Mouse (Mus musculus) kidney, adult 2 months (tissue): ENCODE results near the gene Fbxo42. TPM values are rescaled to one million over a fixed set of nuclear protein-coding genes. Genes with fewer than 3 reads are reported as not detected.
A peak's percentile ranks its signal among the peaks of the same experiment; 100 is the strongest.

Experiments used
- DNase-seq: peaks from one replicate; pipeline ENCODE4 v3.0.0; 2021
- H3K27ac ChIP-seq: fragments of 200-500 bp; 2 replicates; pipeline ENCODE4 v1.5.1; 2012; ENCODE audit warnings: low read depth, low read length, control low read depth, inconsistent platforms; ENCODE audit not compliant: insufficient read depth
- H3K27me3 ChIP-seq: fragments of 200-500 bp; replicated peaks from 2 replicates; pipeline ENCODE4 v1.6.1; 2012; ENCODE audit warnings: mild to moderate bottlenecking, moderate library complexity, low read length, inconsistent platforms; ENCODE audit not compliant: control insufficient read depth, insufficient read depth
- H3K36me3 ChIP-seq: fragments of 200-500 bp; 2 replicates; pipeline ENCODE4 v1.6.1; 2012; ENCODE audit warnings: mild to moderate bottlenecking, moderate library complexity, low read length, inconsistent platforms; ENCODE audit not compliant: control insufficient read depth, insufficient read depth
- H3K4me1 ChIP-seq: fragments of 200-500 bp; 2 replicates; pipeline ENCODE4 v1.6.1; 2011; ENCODE audit warnings: low read length; ENCODE audit not compliant: control insufficient read depth, insufficient read depth
- H3K4me3 ChIP-seq: fragments of 200-500 bp; 2 replicates; pipeline ENCODE4 v1.5.1; 2011; ENCODE audit warnings: mild to moderate bottlenecking, low read depth, low read length, control low read depth; ENCODE audit not compliant: insufficient read depth
- CTCF ChIP-seq: fragments of 200-500 bp; conservative IDR thresholded peaks from 2 replicates; pipeline ENCODE4 v1.5.1; 2011; ENCODE audit warnings: low read depth, mild to moderate bottlenecking, control low read depth, low read length, moderate library complexity, mixed read lengths; ENCODE audit not compliant: insufficient read depth, insufficient read length
- POLR2A ChIP-seq: fragments of 200-500 bp; IDR thresholded peaks from one replicate; pipeline ENCODE4 v1.6.1; 2011; ENCODE audit warnings: low read depth, low read length, control low read depth
- WGBS: fragments of 180-500 bp; shearing (Covaris S2); methylation state at CpG from one replicate; pipeline ENCODE4 v1.1.7; 2018; 5-methylcytosine and 5-hydroxymethylcytosine counted together
- polyA plus RNA-seq: library from polyadenylated mRNA; depleted of rRNA; stranded (reverse); fragments of >200 nt; gene quantifications from 2 replicates; pipeline ENCODE4 v1.2.3, GENCODE M21; 2012

Fbxo42 gene
- polyA plus RNA-seq, 1 experiment: 11.7 TPM

DNA sequence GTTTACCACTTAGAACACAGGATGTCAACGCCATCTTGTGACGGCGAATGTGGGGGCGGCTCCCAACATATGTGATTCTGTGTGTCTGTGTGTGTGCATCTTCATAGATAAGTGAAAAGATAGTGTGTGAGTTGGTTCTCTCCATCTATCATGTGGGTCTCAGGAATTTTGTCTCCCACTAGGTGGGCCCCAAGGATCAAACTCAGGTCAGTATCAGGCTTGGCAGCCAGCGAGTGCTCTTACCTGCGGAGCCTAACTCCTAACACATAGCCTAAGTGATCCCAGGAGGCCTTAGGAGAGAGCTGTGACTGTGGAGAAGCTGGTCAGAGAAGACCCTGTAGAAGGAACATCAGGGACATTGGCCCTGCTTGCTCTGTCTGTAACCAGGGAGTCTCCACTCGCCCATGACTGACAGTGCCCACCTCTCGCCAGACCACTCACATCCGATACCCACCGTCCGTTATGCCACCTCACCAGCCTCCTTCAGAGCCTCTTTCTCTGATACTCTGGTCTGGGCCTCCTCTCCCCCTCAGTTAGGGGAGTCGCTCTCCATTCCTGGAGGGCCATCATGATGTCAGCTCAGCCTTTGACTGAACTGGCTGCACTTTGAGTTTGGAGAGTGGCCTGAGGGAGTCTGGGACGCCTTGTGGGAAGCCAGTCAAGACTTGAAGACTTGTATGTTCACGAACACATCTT lies 63.0 kb downstream of the Fbxo42 start:
- Histone ChIP-seq H3K27ac (peak overlapping the region; percentile 95), H3K4me1 (no peaks in the 10 kb centered on the region), H3K27me3 (no peaks in the 10 kb centered on the region), H3K36me3 (no peaks in the 10 kb centered on the region), H3K4me3 (peak overlapping the region; percentile 75)
- DNase-seq: no peak
- no peak for TF ChIP-seq POLR2A
- TF ChIP-seq CTCF: no peak
- 51% methylated on average over 14 of the region's 14 CpGs for WGBS

- WGBS: 97% methylated on average over 4 of the region's 4 CpGs
- no peak for DNase-seq
- TF ChIP-seq CTCF: no peak
- Histone ChIP-seq H3K4me1 (no peaks in the 10 kb centered on the region), H3K4me3 (no peak overlapping the region), H3K27me3 (no peaks in the 10 kb centered on the region), H3K36me3 (no peaks in the 10 kb centered on the region), H3K27ac (no peak overlapping the region)
Measured at GRCm38 (mm10) chr4:141211646-141212045, 63.9 kb downstream of the Fbxo42 start.

DNA sequence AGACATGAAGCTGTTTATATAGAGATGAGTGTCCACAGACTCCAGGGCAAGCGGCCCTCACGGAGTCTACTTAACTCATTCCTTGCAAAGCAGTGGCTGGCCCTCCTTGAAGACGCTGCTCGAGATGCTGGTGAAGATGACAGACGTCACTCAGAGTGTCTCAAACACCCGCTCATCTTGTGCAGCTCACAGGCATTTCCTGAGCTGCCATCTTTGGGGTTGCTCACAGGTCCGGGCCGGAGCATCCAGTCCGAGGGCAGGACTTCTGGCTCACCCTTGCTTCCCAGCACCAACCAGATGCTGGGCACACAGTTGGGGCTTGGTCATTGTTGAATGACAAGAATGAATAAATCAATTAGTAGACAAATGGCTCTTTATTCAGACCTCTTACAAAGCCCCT lies 65.2 kb downstream of the Fbxo42 start:
- Histone ChIP-seq H3K4me1 (no peaks in the 10 kb centered on the region), H3K27me3 (no peaks in the 10 kb centered on the region), H3K27ac (no peak overlapping the region), H3K4me3 (no peak overlapping the region), H3K36me3 (no peaks in the 10 kb centered on the region)
- DNase-seq: no peak
- WGBS: 89% methylated on average over 9 of the region's 9 CpGs
- TF ChIP-seq POLR2A (no peak), CTCF (no peak)

GRCm38 (mm10) chr4:141213342-141213741 lies 65.6 kb downstream of the Fbxo42 start:
- WGBS: 48% methylated on average over 2 of the region's 2 CpGs
- H3K4me1 ChIP-seq: no peaks in the 10 kb centered on the region
- DNase-seq: no peak
- TF ChIP-seq CTCF (no peak), POLR2A (no peak)
- no peak overlapping the region for H3K4me3 ChIP-seq
- no peaks in the 10 kb centered on the region for H3K27me3 ChIP-seq
- H3K36me3 ChIP-seq: no peaks in the 10 kb centered on the region
- H3K27ac ChIP-seq: no peak overlapping the region

DNA sequence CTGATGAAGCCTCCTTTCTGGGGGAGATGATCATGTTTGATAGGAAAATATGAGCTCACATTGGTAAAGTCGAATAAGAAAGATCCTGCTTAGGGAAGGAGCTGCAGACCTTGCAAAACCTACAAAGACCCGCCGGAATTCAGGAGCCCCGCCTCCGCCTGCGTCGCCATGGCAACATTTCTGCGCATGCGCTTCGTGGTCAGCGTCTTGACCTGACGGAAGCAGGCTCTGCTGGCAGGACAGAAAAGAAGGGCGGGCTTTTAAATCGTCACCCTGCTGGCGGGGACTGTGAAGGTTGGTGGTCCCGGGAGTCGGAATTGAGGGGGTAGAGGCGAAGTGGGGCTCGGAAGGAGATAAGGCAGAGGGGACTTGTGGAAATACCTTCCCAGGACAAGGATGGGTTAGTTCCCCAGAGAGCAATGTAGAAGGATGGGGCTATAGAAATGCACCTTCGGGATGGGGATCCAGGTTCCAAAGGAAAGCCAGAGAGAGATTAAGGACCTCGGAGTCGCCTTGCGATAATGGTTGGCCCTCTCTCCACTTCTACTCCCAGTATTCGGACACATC lies 66.1 kb downstream of the Fbxo42 start, which contains the start of gene Rsg1:
Gene Rsg1 (plus strand): TSS at position 187 of the 567 bp plus-strand sequence.
- Histone ChIP-seq H3K4me1 (no peaks in the 10 kb centered on the region), H3K36me3 (no peaks in the 10 kb centered on the region), H3K27ac (no peak within 1 kb of the TSS; the same call in 1 of the 2 replicates), H3K4me3 (peak within 1 kb of the TSS; percentile 62), H3K27me3 (no peaks in the 10 kb centered on the region)
- TF ChIP-seq POLR2A (no peak), CTCF (no peak)
- WGBS: 1% methylated on average over 24 of the region's 24 CpGs
- peak; percentile 97 for DNase-seq

DNA sequence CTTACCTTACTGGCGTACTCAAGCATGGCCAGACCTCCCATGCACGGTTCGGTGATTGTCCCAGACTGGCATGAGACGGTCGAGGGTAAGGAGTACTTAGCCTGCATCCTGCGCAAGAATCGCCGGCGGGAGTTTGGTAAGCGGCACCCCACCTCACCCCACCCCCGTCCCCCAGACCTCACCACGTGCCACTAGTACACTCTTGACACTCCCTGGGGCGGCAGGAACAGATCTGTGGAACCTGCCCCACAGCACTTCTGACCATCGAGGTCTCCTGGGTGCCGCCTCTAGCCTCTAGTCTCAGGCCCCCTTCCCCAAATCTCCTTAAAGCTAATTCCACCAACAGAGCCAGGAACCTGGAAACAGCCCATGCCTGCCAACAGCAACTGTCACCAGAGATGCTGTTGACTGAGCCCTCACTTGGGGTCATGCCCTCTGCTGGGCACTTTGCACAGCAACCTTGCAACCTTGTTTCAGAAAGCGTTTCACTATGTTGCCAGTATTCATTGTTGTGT lies 66.7 kb downstream of the Fbxo42 start:
- 1% methylated on average over 16 of the region's 16 CpGs for WGBS
- no peak for TF ChIP-seq POLR2A
- TF ChIP-seq CTCF: peak; percentile 62
- peak overlapping the region; percentile 62 for H3K4me3 ChIP-seq
- no peak overlapping the region for H3K27ac ChIP-seq
- DNase-seq: peak; percentile 33
- H3K36me3 ChIP-seq: no peaks in the 10 kb centered on the region
- H3K27me3 ChIP-seq: no peaks in the 10 kb centered on the region
- no peaks in the 10 kb centered on the region for H3K4me1 ChIP-seq

DNA sequence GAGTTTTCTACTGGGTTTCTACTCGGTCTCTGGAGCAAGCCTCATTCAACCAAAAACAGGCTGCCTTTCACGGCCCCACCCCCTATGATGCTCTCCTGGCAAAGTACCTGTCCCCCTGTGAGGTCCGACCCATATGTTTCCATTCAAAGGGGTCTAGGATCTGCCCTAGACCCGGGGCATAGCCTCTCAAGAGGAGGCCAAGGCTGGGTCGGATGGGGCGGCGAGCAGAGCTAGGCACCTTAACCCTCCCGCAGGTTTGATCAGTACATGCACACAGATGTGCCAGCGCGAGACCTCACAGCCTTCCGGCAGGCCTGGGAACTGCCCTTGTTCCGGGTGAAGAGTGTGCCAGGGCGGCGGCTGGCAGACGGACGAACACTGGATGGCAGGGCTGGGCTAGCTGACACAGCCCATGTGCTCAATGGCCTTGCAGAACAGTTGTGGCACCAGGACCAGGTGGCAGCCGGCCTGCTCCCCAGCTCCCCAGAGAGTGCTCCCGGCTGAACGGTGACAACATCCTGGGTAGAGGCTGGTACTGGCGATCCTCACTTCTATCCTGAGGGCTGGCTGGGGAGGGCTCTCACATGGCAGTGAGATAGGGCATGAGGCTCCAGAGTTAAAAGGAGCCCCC lies 72.0 kb downstream of the Fbxo42 start:
- WGBS: 91% methylated on average over 20 of the region's 20 CpGs
- Histone ChIP-seq H3K27me3 (no peaks in the 10 kb centered on the region), H3K4me3 (no peak overlapping the region), H3K27ac (no peak overlapping the region), H3K36me3 (no peaks in the 10 kb centered on the region), H3K4me1 (no peaks in the 10 kb centered on the region)
- TF ChIP-seq POLR2A (no peak), CTCF (no peak)
- no peak for DNase-seq
